Mouse (Mus musculus) spleen, postnatal 14 days (tissue): ENCODE data around the gene Pygo1.

Experiments used
- DNase-seq, 2 experiments: peaks; one replicate each; pipeline ENCODE4 v3.0.0; 2021 to 2022; ENCODE audit warnings: low spot score in 2 of 2

Pygo1 gene

GRCm38 (mm10) chr9:72935309-72935708 is 9.9 kb downstream of the Pygo1 start:
- DNase-seq, result no peak

GRCm38 (mm10) chr9:72936301-72936700 is 10.9 kb downstream of the Pygo1 start:
- DNase-seq, result no peak

GRCm38 (mm10) chr9:72943424-72943823 is 18.0 kb downstream of the Pygo1 start:
- DNase-seq, result no peak

- no peak for DNase-seq
Measured at GRCm38 (mm10) chr9:72944286-72944685, 18.8 kb downstream of the Pygo1 start.

GRCm38 (mm10) chr9:72947010-72947409 is 21.6 kb downstream of the Pygo1 start:
- DNase-seq, result no peak

- DNase-seq, result no peak
Measured at GRCm38 (mm10) chr9:72949572-72949971, 24.1 kb downstream of the Pygo1 start.

GRCm38 (mm10) chr9:72954746-72955145 is 29.3 kb downstream of the Pygo1 start:
- no peak for DNase-seq

GRCm38 (mm10) chr9:72955546-72955945 is 30.1 kb downstream of the Pygo1 start:
- peak in 1 of 2 experiments; percentile 42 for DNase-seq

- DNase-seq, result peak; percentile 33 to 64
Measured at GRCm38 (mm10) chr9:72958521-72959450, 33.3 kb downstream of the Pygo1 start, which contains the start of the genes Dyx1c1 and Gm44503. Gene Dyx1c1 (plus strand): TSS chr9:72958785. Gene Gm44503 (plus strand): TSS chr9:72958852.

- no peak for DNase-seq
Measured at GRCm38 (mm10) chr9:72961346-72961745, 35.9 kb downstream of the Pygo1 start.

- no peak for DNase-seq
Measured at GRCm38 (mm10) chr9:72961959-72962358, 36.5 kb downstream of the Pygo1 start.

GRCm38 (mm10) chr9:72968349-72969061 is 43.1 kb downstream of the Pygo1 start:
- DNase-seq, result no peak

- no peak for DNase-seq
Measured at GRCm38 (mm10) chr9:72969874-72970273, 44.4 kb downstream of the Pygo1 start.

GRCm38 (mm10) chr9:72972435-72972834 is 47.0 kb downstream of the Pygo1 start:
- no peak for DNase-seq

GRCm38 (mm10) chr9:72972984-72973383 is 47.5 kb downstream of the Pygo1 start:
- no peak for DNase-seq

- no peak for DNase-seq
Measured at GRCm38 (mm10) chr9:72974734-72975133, 49.3 kb downstream of the Pygo1 start.

GRCm38 (mm10) chr9:72975242-72975641 is 49.8 kb downstream of the Pygo1 start:
- DNase-seq, result no peak

- no peak for DNase-seq
Measured at GRCm38 (mm10) chr9:72983066-72983465, 57.6 kb downstream of the Pygo1 start.

- peak; percentile 87 to 92 for DNase-seq
Measured at GRCm38 (mm10) chr9:72985250-72986220, 60.1 kb downstream of the Pygo1 start, which contains the start of the genes Ccpg1os and Ccpg1. Gene Ccpg1os (minus strand): TSS chr9:72985382. Gene Ccpg1 (plus strand): TSS chr9:72985429.

- no peak for DNase-seq
Measured at GRCm38 (mm10) chr9:72987703-72988102, 62.3 kb downstream of the Pygo1 start.

- no peak for DNase-seq
Measured at GRCm38 (mm10) chr9:72988706-72989105, 63.3 kb downstream of the Pygo1 start.
